Mouse (Mus musculus) gonadal fat pad, adult 2 months (tissue): Measurements from ENCODE around the gene Pde6g. TPM values are rescaled to one million over a fixed set of nuclear protein-coding genes. Genes with fewer than 3 reads are reported as not detected.

Experiments used
- DNase-seq: peaks from one replicate; pipeline ENCODE4 v3.0.0-alpha.2; 2012; ENCODE audit warnings: low read depth
- polyA plus RNA-seq: library from polyadenylated mRNA; depleted of rRNA; stranded (reverse); fragments of >200 nt; gene quantifications from 2 replicates; pipeline ENCODE4 v1.2.3, GENCODE M21; 2012; rRNA removed

Pde6g gene
- polyA plus RNA-seq: 0.42 and 0.72 TPM in 2 replicates

DNA sequence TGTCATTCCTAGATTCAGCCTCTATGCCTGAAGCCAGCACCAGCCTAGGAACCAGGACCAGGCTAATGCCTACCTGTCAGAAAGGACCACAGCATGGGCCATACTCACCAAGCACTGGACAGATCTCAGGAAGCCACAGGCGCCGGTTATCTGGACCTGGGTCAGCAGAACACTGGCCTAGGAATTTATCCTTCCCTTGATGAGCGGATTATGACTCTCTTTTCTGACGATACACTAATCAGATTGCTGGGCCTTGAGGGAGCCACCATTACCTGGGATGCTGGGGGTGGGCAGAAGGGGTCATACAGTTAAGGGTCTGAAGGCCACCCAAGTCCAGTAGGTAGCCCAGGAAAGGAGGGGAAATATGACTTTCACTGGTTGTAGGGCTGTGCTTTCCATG lies at the start of gene Pde6g:
Gene Pde6g (minus strand): TSS at position 195 of the 400 bp plus-strand sequence.
- DNase-seq: no peak

DNA sequence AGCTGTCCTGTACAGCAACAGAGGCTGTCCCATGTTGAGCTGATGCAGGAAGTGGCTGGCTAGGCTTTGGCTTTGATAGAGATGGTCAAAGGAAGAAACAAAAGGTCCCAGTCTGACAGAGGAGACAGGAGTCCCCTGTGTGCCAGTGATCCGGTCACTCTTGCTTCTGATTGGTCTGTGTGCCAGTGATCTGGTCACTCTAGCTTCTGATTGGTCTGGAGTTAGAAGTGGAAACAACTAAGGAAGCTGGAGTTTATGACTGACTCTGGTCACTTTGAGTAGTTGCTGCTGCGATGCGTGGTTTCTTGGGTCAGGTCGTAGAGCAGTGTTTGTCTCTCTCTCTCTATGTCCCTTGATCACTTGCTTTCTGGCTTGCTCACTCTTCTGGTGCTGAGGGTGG lies 48.4 kb upstream of the Pde6g start:
- no peak for DNase-seq

GRCm38 (mm10) chr11:120501018-120501417 lies 47.7 kb upstream of the Pde6g start:
- no peak for DNase-seq

- DNase-seq: no peak
These were observed 47.1 kb upstream of the Pde6g start for GRCm38 (mm10) chr11:120500357-120500756.

DNA sequence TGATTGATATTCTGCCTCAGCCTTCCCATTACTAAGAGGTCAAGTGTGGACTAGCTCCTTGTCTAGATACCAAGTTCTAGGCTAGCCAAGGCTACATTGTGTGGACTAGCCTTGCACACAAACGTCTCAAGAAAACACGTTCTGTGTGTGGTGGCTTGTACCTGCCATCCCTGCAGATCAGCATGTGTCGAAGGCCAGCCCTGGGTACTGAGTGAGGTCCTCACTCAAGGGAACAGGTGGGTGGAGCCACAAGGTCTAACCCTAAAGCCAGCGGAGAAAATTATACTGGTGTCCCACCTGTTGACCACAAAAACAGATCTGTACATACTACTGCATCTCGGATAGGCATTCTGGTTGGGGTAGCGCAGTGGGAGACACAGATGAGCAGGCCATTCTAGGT lies 46.6 kb upstream of the Pde6g start:
- no peak for DNase-seq

DNA sequence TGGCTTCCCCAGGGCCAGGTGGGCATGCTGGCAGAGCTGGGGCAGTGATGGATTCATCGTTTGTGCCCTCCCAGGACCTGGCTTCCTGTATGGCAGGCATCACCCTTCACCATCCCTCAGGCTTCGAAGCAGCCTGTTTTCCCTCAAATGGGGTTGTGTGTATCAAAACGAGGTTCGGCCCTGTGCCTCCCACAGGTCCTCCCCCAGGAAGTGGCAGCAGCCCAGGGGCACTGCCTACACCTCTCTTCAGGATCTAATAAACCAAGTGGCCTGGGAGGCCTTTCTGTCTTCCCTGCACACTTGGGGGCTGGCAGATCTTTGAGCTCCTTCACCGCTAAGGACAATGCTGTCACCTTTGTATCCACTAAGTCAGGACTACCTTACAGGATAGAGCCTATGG lies 45.6 kb upstream of the Pde6g start:
- no peak for DNase-seq

DNA sequence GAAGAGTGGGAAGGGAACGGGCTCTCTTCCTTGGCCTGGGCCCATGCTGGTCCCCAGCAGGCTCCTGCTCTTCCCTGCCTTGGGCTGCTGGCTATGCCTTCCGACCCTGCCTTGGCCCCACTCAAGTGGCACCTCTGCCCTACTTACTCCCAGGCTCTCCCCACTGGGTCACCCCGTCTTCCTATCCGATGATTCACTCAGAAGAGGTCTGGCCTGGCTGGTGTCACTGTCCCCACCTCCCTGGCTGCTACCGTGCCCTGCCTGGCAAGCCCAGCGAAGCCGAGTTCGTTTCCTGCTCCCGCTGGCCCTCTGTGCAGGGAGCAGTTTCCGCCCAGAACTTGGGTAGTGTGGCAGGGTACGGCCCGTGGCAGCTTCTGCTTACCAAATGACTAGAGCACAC lies 44.9 kb upstream of the Pde6g start:
- no peak for DNase-seq

- no peak for DNase-seq
These were observed 44.1 kb upstream of the Pde6g start for GRCm38 (mm10) chr11:120497436-120497835.

DNA sequence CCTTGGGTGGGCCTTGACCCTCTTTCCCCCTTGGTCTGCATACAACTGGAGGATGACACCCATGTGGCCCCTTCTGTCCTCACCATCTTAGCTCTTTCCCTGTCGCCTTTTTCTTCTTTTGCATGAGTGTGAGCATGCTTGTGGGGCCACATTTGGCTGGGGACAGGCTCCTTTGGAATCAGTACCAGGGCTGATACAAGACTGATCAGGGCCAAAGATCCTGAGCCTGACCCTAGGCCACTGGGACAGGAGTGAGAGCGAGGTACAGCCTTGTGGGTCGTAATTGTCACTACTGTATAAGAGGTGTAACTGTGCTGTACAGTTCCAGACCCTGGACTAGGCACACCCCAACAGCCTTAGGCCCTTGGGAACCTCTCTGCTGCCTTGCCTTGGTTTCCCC lies 40.6 kb upstream of the Pde6g start:
- no peak for DNase-seq

- DNase-seq: no peak
These were observed 40.1 kb upstream of the Pde6g start for GRCm38 (mm10) chr11:120493351-120493750.

DNA sequence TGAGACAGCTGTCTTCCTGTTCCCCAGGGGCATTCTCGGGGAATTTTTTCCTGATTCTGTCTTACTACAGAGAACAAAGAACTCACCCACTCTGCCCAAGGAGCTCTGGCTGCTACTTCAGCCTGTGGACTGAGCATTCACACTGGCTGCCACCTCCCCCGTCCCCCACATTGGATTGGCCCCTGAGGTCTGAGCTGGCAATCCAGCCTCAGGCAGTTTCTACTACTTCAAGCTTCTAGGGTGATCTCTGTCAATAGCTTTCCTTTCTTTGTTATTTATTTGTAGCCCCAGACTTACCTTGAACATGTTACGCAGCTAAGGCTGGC lies 39.5 kb upstream of the Pde6g start:
- no peak for DNase-seq

DNA sequence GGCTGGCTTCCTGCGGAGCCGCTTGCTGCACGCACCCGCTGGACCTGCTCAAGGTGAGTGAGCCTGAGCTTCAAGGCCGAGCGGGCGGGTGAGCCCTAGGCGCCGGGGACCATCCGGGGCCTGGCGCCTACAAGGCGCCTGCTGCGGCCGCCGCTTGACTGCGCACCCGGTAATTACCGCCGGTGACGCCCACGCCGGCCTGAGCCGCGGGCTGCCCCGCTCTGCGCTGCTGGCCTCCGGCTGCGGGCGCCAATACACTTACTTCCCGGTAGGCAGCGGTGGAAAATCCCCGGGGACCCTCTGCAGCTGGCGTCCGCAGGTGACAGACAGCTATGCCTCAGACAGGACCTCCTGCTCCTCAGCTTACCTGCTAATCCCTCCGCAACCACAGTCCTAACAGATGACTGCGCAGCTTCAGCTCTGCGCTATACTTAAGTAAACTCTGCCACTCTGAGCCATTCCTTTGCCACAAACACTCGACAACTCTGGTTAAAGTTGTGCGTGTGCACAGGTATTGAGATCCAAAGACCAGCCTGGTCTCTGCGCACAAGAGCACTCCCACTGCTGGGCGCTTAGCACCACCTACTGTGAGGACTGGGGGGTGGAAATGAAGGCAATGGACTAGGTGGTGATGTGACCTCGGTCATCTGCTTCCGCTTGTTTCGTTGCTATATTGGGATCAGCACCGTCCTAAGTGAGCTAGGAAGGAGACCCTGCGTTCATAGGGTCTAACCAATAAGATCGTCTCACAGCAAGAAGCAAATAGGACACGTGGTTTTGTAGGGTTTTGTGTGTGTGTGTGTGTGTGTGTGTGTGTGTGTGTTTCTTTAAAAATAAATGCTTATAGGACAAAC lies 39.0 kb upstream of the Pde6g start:
- DNase-seq: no peak

- no peak for DNase-seq
These were observed 38.2 kb upstream of the Pde6g start, which contains the start of gene Slc25a10 for GRCm38 (mm10) chr11:120491317-120492023. Gene Slc25a10 (plus strand): TSS chr11:120491840.

GRCm38 (mm10) chr11:120490291-120491046 lies 37.2 kb upstream of the Pde6g start:
- DNase-seq: no peak

GRCm38 (mm10) chr11:120489054-120489761 lies 35.9 kb upstream of the Pde6g start:
- no peak for DNase-seq

DNA sequence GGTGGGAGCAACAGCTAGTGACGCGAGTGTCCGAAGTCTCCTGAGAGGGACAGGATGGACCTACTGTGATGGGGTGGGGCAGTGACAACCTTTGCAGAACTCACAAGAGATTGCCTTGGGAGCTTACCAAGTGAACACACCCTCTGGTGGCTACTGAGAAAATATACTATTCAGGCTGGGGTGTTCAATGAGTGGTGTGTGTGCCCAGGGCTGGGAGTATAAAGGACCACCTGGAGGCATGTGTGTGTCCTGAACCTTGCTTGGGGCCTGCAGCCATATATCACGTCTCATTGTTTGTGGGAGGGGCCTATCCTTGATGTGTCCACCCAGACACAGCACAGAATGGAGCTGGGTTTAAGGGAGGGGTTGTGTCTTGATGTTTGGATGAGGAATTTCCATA lies 35.2 kb upstream of the Pde6g start:
- no peak for DNase-seq

DNA sequence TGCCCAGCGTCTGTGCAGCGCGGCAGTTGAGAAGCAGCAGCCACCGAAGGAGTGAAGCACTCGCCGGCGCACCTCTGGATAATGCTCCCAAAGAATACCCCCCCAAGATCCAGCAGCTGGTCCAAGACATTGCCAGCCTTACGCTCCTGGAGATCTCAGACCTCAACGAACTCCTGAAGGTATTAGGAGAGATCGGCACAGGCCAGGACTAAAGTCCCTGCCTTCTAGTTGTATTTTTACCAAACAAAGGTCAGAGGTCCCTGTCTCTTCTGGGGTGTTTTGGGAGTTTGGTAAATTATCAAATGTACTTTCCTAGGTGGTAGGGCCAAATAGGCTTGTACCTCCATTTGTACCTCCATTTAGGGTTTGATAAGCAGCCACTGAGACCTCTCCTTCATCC lies 32.0 kb upstream of the Pde6g start:
- no peak for DNase-seq

DNA sequence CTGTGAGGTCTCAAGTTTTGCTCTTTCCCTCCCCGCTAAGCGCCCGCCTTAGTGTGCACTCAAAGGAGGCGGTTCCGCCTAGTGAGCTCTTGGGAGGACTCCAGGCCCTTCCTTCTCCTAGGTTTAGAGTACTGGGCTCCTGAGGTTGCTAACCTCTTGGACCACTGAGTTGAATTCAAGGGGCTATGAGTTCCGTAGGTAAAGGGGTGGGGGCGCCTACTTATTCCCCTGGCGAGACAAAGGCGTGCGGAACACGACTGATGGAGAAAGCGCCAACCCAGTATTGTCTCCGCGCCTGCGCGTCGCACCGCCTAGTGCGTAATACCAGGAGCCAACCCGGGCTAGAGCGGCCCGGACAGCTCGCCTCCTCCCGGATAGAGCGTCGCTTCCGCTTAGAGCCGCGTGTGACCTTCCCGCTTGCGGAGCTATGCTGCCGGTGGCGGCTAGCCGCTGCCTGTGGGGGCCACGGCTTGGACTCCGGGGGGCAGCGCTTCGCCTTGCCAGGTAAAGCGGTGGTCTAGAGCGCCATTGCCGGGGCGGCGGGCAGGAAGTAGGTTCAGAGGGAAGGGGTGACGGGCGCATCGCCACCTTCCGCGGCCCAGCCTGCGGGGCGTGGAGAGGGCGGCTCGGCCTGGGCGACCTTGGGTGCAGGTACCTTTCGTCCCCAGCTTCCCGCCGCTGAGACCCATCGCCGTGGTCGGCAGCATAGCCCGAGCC lies 31.1 kb upstream of the Pde6g start, which contains the start of gene Mrpl12:
Gene Mrpl12 (plus strand): TSS at position 349 of the 717 bp plus-strand sequence.
- no peak for DNase-seq

DNA sequence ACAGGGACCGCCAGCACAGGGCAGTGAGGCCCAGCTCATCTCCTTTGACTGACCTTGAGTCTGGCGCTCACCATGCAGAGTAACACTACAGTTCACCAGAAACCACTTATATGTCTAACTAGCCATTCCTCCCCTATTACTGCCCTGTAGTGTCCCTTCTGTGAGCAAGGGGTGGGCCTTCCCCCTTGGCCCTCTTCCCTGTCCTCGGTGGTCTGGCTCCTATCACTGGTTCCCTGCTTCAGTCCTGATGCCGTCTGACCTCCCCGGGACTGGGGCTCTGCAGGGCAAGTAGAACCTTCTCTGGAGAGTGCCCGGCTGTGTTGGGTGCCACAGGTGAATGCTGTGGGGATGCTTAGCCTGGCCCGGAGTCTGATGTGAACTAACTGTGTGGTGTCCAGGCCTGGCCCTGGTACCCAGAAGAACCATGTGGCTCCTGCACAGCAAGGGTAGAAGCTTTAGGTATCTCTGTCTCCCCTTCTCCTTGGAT lies 30.2 kb upstream of the Pde6g start:
- no peak for DNase-seq

DNA sequence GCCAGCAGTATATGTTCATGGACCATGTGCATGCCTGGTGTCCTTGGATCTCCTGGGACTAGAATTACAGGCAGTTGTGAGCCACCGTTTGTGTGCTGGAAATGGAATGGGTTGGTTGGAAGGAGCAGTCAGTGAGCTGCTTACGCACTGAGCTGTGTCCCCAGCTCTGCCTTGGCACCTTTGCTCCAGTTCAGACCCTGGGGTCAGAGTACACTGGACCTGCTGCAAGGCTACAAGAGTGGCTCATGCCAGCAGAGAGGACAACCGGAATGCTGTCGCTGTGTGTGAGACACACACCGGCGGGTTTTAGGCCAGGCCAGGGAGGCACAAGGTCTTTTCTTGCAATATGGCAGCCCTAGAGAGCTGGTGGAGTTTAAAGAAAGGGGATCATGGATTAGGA lies 18.8 kb upstream of the Pde6g start:
- DNase-seq: no peak

GRCm38 (mm10) chr11:120467736-120468092 lies 14.4 kb upstream of the Pde6g start:
- no peak for DNase-seq
